Mouse (Mus musculus): Measurements from ENCODE around the gene Ptpn14.

- no peak for TF ChIP-seq POLR2A (IDR thresholded peaks at IDR 0.05; ENCODE audit: borderline replicate concordance, control insufficient read depth, low read depth, low read length)
- no peak for TF ChIP-seq CTCF (IDR thresholded peaks at IDR 0.05; ENCODE audit: control insufficient read depth, insufficient read depth, low read length)
These were observed 147.4 kb downstream of the Ptpn14 start for GRCm38 (mm10) chr1:189875439-189875861.
